Mouse (Mus musculus): Measurements from ENCODE around the gene Krtap17-1. TPM values are rescaled to one million over a fixed set of nuclear protein-coding genes. Genes with fewer than 3 reads are reported as not detected.

Krtap17-1 gene
- polyA plus RNA-seq, 1 experiment from 2014 or later = not detected

DNA sequence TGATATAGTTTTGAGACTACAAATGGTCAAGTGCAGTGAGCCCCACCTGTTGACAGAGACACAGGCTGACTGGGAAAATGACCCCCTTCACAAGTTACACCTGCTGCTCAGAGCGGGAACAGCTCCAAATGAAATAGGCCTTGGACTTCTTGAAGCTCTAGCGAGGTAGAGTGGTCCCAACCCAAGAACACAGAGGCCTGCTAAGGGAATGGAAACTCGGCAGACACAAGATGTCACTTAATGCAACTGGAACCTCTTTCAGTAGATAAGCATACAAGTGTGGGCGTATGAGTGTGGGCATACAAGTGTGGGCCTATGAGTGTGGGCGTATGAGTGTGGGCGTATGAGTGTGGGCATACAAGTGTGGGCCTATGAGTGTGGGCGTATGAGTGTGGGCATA lies 5.3 kb upstream of the Krtap17-1 start:
- ATAC-seq (ENCODE audit: low FRiP score, low read depth) = no peak
- H3K27me3 ChIP-seq = 0 out of 2 replicates have a peak, but pooled peaks cover 4% of the 10 kb centered on the region
- H3K9ac ChIP-seq (replicated peaks) = no peak overlapping the region
- H3K9me3 ChIP-seq = 0 out of 2 replicates have a peak, but pooled peaks cover 3% of the 10 kb centered on the region
- H3K36me3 ChIP-seq = no peaks in the 10 kb centered on the region
- H3K4me2 ChIP-seq (replicated peaks) = no peak overlapping the region
- no peak overlapping the region for H3K27ac ChIP-seq (replicated peaks)
- H3K4me3 ChIP-seq = no peak overlapping the region
- 93% methylated on average over 7 of the region's 7 CpGs for WGBS
- H3K4me1 ChIP-seq = no peaks in the 10 kb centered on the region

DNA sequence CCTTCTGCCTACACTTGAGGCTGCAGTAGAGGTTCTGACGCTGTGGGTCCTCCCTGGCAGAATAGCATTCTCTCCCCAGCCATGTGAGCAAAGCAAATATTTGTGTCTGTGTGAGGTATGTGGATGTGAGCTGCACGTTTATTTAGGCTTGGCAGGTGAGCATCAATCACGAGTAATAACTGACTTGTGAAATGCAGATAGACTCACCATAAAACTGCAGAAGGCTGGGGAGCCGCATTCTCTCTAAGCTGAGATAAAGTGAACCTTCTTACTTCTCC lies 529 bp upstream of the Krtap17-1 start:
- Histone ChIP-seq H3K27me3 (peaks cover 12% of the 10 kb centered on the region), H3K4me3 (no peak overlapping the region), H3K9me3 (no peaks in the 10 kb centered on the region), H3K36me3 (no peaks in the 10 kb centered on the region), H3K9ac (replicated peaks) (no peak overlapping the region), H3K27ac (replicated peaks) (no peak overlapping the region), H3K4me2 (replicated peaks) (no peak overlapping the region), H3K4me1 (no peaks in the 10 kb centered on the region)
- ATAC-seq (ENCODE audit: low FRiP score, low read depth) = no peak
- 79% methylated on average over 4 of the region's 4 CpGs for WGBS

DNA sequence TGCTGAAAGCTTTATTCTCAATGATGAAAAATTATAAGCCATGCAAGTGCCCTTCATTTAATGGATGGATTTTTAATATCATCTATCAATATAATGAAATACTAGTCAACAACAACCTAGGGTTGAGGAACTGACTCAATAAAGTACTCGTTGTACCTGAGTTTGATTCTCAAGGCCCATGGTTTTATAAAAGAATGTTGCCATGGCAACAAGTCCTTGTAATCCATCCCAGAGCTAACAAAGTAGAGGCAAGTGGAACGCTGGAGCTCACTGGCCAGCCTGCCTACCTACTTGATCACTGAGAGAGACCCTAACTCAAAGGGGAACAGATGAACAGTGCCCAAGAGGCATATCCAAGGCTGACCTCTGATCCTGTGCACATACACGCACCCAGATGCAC lies 3.2 kb downstream of the Krtap17-1 start:
- Histone ChIP-seq H3K4me3 (no peak overlapping the region), H3K27me3 (peaks cover 8% of the 10 kb centered on the region), H3K4me1 (no peaks in the 10 kb centered on the region), H3K36me3 (no peaks in the 10 kb centered on the region), H3K9me3 (no peaks in the 10 kb centered on the region), H3K9ac (replicated peaks) (no peak overlapping the region), H3K27ac (replicated peaks) (no peak overlapping the region), H3K4me2 (replicated peaks) (no peak overlapping the region)
- 71% methylated on average over 3 of the region's 3 CpGs for WGBS
- ATAC-seq (ENCODE audit: low FRiP score, low read depth) = no peak

DNA sequence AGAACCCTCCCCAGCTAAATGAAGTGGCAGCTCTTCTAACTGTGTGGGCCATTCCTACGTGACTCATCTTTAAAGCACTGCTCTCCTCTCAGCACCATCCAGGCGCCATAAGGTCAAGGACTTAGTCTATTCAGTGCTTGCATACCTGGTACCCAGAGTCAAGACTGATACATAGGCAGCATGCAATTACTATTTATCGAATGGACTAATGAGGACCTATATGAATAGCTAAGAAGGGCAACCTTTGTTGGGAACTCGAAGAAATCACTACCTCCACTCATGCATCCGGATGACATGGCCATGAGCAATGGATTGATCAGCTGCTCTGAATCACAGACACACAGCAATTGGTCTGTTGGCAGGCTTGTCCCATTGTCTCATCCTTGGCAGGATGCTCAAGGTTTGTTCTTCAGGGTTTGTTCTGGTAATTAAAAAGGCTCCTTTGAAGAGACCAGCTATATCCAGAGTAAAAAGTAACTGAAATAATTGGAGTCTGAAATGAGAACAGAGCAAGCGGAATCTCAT lies 3.9 kb downstream of the Krtap17-1 start:
- no peak for ATAC-seq (ENCODE audit: low FRiP score, low read depth)
- no peak overlapping the region for H3K4me2 ChIP-seq (replicated peaks)
- no peaks in the 10 kb centered on the region for H3K36me3 ChIP-seq
- H3K4me1 ChIP-seq = no peaks in the 10 kb centered on the region
- H3K9ac ChIP-seq (replicated peaks) = no peak overlapping the region
- 88% methylated on average over 6 of the region's 6 CpGs for WGBS
- no peak overlapping the region for H3K4me3 ChIP-seq
- H3K27me3 ChIP-seq = peaks cover 8% of the 10 kb centered on the region
- no peaks in the 10 kb centered on the region for H3K9me3 ChIP-seq
- H3K27ac ChIP-seq (replicated peaks) = no peak overlapping the region

DNA sequence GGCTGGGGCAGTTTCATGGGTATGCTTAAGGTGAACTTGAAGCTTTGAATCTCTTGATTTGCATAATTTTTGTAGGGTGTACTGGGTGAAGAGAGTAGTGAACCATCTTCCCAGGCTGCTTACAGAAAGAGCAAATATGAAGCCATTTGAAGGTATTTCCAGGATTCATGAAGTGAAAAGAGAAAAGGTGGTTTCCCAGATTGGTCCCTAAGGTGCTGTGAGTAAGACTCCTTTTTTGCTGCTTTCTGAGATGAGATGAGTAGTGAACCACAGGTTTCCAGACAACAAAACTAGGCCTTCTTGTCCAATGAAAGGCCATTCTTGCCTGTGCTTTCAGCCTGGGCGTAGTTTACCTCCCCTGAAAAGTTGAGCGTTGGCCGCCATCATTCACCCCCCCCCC lies 5.3 kb downstream of the Krtap17-1 start:
- ATAC-seq (ENCODE audit: low FRiP score, low read depth) = no peak
- WGBS = 91% methylated on average over 3 of the region's 3 CpGs

DNA sequence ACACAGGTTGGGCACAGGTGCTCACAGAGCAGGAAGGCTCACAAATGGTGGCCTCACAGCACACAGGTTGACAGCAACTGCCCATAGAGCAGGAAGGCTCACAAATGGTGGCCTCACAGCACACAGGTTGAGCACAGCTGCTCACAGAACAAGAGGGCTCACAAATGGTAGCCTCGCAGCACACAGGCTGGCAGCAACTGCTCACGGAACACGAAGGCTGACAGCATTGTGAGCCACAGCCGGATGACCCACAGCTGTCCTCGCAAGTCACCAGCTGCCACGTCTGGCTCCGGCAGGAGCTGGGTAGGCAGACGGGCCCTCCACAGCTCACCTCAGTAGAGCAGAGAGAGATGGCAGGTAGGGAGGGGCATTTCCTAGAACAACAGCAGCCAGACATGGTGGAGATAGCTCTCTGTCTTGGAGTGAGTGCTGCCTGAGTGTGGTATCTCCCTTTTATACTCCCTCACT lies 7.6 kb downstream of the Krtap17-1 start, which contains the start of gene Krtap16-1:
Krtap16-1 (minus strand) TSS at position 418 of the 468 bp plus-strand sequence.
- Histone ChIP-seq H3K4me2 (replicated peaks) (no peak within 1 kb of the TSS), H3K9me3 (no peaks in the 10 kb centered on the region), H3K27ac (replicated peaks) (no peak within 1 kb of the TSS), H3K36me3 (no peaks in the 10 kb centered on the region), H3K4me3 (no peak within 1 kb of the TSS), H3K27me3 (no peaks in the 10 kb centered on the region), H3K4me1 (no peaks in the 10 kb centered on the region), H3K9ac (replicated peaks) (no peak within 1 kb of the TSS)
- 87% methylated on average over 8 of the region's 8 CpGs for WGBS
- no peak for ATAC-seq (ENCODE audit: low FRiP score, low read depth)

More for the DNA sequence above, 5.3 kb downstream of the Krtap17-1 start:
- H3K9ac ChIP-seq (replicated peaks) = no peak overlapping the region
- no peaks in the 10 kb centered on the region for H3K9me3 ChIP-seq
- no peaks in the 10 kb centered on the region for H3K4me1 ChIP-seq
- no peak overlapping the region for H3K27ac ChIP-seq (replicated peaks)
- no peaks in the 10 kb centered on the region for H3K36me3 ChIP-seq
- no peak overlapping the region for H3K4me2 ChIP-seq (replicated peaks)
- peaks cover 4% of the 10 kb centered on the region for H3K27me3 ChIP-seq
- no peak overlapping the region for H3K4me3 ChIP-seq

DNA sequence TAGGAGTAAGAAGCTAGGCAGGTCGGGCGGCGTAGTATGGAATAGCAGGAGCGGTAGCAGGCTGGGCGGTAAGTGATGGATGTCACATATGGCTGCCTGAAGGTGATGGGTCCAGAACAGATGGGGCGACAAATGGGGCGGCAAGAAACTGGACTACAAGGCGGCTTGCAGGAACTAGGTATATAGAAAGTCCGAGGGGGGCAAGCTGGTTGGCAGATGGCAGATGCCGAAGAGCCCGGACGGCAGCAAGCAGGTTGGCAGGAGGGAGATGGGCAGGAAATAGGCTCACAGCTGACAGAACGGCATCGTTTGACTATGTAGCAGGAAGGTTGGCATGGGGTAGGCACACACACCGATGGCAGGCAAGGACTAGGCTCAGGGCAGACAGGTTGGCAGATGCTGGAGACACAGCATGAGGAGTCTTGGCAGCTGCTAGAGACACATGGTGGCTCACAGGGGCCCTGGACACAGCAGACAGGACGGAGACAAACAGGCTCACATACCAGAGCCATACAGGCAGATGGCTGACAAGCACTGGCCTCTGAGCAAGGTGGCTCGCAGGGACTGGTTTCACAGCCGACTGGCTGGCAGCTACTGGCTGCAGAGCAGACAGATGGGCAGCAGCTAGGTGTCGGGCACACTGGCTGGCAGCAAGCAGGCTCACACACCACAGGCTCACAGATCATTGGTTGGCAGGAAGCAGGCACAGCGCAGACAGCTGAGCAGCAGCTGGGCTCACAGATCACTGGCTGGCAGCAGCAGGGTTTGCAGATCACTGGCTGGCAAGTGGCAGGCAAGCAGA lies 8.3 kb downstream of the Krtap17-1 start:
- H3K27me3 ChIP-seq = no peaks in the 10 kb centered on the region
- no peak overlapping the region for H3K4me3 ChIP-seq
- 90% methylated on average over 20 of the region's 20 CpGs for WGBS
- H3K9me3 ChIP-seq = no peaks in the 10 kb centered on the region
- no peak for ATAC-seq (ENCODE audit: low FRiP score, low read depth)
- H3K27ac ChIP-seq (replicated peaks) = no peak overlapping the region
- H3K4me2 ChIP-seq (replicated peaks) = no peak overlapping the region
- H3K4me1 ChIP-seq = no peaks in the 10 kb centered on the region
- no peak overlapping the region for H3K9ac ChIP-seq (replicated peaks)
- H3K36me3 ChIP-seq = no peaks in the 10 kb centered on the region

DNA sequence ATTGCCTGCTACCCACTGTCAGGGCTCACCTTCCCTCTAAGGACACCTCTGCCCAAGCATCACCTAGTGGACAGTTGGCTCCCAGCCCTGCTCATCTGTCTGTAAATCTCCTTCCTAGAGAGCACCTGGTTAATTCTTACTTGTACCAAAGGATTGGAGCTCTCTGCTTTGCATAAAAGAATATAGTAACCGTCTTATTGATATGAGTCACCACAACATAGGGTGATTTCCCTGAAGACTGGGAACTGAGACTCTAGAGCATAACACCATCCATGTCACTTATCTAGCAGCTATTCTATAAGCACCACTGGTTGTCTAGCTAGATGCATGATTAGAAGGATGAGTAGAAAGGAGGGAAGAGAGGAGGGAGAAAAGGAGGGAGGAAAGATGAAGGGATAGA lies 10.4 kb downstream of the Krtap17-1 start:
- H3K4me3 ChIP-seq = no peak overlapping the region
- no peak for ATAC-seq (ENCODE audit: low FRiP score, low read depth)
- no peaks in the 10 kb centered on the region for H3K36me3 ChIP-seq
- H3K27ac ChIP-seq (replicated peaks) = no peak overlapping the region
- no peaks in the 10 kb centered on the region for H3K9me3 ChIP-seq
- H3K4me1 ChIP-seq = no peaks in the 10 kb centered on the region
- H3K4me2 ChIP-seq (replicated peaks) = no peak overlapping the region
- H3K27me3 ChIP-seq = no peaks in the 10 kb centered on the region
- H3K9ac ChIP-seq (replicated peaks) = no peak overlapping the region
- WGBS = 91% methylated on average over 1 of the region's 1 CpGs

DNA sequence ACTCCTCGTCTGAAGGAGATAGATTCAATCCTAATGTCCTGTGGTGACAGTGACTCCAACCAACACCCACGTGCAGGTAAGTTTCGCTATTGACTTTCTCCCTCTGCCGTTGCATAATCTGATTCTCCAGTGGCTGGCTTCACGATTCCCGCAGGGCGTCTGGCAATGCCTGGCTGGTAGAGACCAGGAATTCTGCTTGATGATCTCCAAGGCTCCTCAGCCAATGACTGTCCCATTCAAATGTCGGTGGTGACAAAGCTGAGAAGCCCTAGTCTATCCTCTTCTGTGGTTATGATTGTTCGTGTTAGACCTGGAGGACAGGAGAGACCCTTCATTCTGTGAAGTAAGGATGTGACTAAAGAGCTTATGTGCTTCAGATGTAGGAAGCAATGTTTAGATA lies 11.1 kb downstream of the Krtap17-1 start:
- Histone ChIP-seq H3K27me3 (no peaks in the 10 kb centered on the region), H3K27ac (replicated peaks) (no peak overlapping the region), H3K4me3 (no peak overlapping the region), H3K4me2 (replicated peaks) (no peak overlapping the region), H3K9ac (replicated peaks) (no peak overlapping the region), H3K9me3 (no peaks in the 10 kb centered on the region), H3K36me3 (no peaks in the 10 kb centered on the region), H3K4me1 (no peaks in the 10 kb centered on the region)
- 88% methylated on average over 9 of the region's 9 CpGs for WGBS
- ATAC-seq (ENCODE audit: low FRiP score, low read depth) = no peak

DNA sequence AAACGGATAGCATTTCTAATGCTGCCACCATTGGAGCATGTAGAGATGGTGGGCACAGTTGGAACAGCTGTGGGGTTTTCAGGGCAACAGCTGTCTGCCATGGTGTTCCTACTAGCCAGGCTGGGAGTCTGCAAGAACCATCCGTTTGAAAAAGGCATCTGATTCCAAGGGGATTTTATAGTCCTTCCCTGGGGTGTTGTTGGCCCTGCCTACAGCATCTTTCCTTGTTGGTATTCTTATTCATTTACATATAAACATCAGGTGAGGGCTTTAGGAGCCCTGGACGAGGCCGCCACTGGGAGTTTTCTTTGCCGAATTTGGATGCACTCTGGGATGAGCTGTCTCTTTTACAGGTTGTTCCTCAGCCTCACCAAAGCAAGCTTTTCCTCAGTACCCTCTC lies 14.8 kb downstream of the Krtap17-1 start, which contains the start of gene Krtap29-1:
Krtap29-1 (minus strand) TSS at position 101 of the 400 bp plus-strand sequence.
- no peaks in the 10 kb centered on the region for H3K36me3 ChIP-seq
- H3K27me3 ChIP-seq = no peaks in the 10 kb centered on the region
- H3K27ac ChIP-seq (replicated peaks) = no peak within 1 kb of the TSS
- peaks cover 1% of the 10 kb centered on the region; the same call in 1 of the 2 replicates for H3K9me3 ChIP-seq
- no peak for ATAC-seq (ENCODE audit: low FRiP score, low read depth)
- H3K4me2 ChIP-seq (replicated peaks) = no peak within 1 kb of the TSS
- H3K9ac ChIP-seq (replicated peaks) = no peak within 1 kb of the TSS
- no peaks in the 10 kb centered on the region for H3K4me1 ChIP-seq
- 76% methylated on average over 5 of the region's 5 CpGs for WGBS
- no peak within 1 kb of the TSS for H3K4me3 ChIP-seq

DNA sequence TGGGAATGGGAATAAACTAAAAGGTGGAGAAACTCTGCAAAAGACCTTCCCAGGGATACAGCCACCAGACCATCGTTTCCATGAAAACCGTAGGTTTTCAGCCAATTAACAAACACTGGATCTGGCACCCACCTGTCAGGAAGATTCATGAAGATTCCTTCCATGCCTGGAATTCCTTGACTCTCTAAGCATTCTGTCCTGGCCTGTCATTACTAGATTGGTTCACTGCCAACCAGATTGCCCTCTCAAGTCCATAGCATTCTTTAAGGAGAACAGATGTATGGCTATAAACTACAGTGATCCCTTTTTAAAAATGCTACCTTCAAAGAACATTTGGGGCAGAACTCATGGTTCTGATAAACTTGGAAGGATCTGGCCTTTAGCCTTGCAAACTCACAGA lies 27.8 kb downstream of the Krtap17-1 start:
- H3K27ac ChIP-seq (replicated peaks) = no peak overlapping the region

DNA sequence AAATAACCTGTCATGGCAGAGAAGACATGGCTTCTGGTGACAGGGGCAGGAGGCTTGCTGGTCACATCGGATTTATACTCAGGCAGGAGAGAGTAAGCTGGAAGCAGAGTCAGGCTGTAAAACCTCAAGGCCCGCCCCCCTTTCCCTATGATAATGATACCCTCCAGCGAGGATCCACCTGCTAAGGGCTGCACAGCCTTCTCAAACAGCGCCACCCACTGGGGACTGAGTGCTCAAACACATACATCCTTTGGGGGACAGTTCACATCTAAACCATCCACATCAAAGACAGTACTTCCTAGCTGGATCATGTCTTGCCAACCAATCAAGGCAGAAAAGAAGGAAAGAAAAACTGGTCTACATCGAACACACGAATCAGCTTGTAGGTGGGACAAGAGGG lies 29.6 kb downstream of the Krtap17-1 start:
- no peaks in the 10 kb centered on the region for H3K4me1 ChIP-seq
- WGBS = 50% methylated on average over 6 of the region's 6 CpGs
- ATAC-seq (ENCODE audit: low FRiP score, low read depth) = no peak
- no peaks in the 10 kb centered on the region for H3K27me3 ChIP-seq
- H3K4me2 ChIP-seq (replicated peaks) = no peak overlapping the region
- H3K27ac ChIP-seq (replicated peaks) = no peak overlapping the region
- no peaks in the 10 kb centered on the region for H3K36me3 ChIP-seq
- H3K9me3 ChIP-seq = no peaks in the 10 kb centered on the region
- H3K9ac ChIP-seq (replicated peaks) = no peak overlapping the region
- no peak overlapping the region for H3K4me3 ChIP-seq

More for the DNA sequence above, 27.8 kb downstream of the Krtap17-1 start:
- H3K4me3 ChIP-seq = no peak overlapping the region
- 76% methylated on average over 2 of the region's 2 CpGs for WGBS
- H3K36me3 ChIP-seq = no peaks in the 10 kb centered on the region
- ATAC-seq (ENCODE audit: low FRiP score, low read depth) = no peak
- no peaks in the 10 kb centered on the region for H3K9me3 ChIP-seq
- no peaks in the 10 kb centered on the region for H3K4me1 ChIP-seq
- H3K9ac ChIP-seq (replicated peaks) = no peak overlapping the region
- H3K4me2 ChIP-seq (replicated peaks) = no peak overlapping the region
- H3K27me3 ChIP-seq = no peaks in the 10 kb centered on the region
